Comparison of ENCODE assay signal across 9 mouse cellular contexts in the genomic region with DNA sequence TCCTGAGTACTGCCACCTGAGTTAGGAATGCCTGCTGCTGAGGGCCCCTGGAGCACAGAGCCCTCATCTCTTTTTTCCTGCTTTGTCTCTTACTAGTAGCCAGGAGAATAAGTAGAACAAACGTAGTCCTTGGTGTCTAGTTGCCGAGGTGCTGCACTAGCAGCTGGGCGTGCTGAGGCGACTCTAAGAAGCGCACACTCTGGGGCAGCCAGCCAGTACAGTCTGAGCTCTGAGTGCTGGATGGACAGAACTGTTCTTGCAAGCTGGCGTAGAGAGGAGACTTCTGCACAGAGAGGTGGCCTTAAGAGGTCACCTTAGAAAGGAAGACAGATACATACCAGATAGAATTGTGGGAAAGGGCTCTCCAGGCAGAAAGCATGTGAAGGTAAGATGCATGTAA. TPM values are rescaled to one million over a fixed set of nuclear protein-coding genes. Genes with fewer than 3 reads are reported as not detected.
DNase-seq lines count a peak whose midpoint lies in the region; ATAC-seq and TF ChIP-seq lines count a peak whose summit lies in the region.
"Had no signal": no experiment of that assay in that cellular context is flagged by ENCODE, and none has a peak within 500 bp of the region (broad histone marks: within the 10 kb centered on the region; RNA-seq: fewer than 3 reads in every experiment).

No protein-coding gene starts in this region.

- peaks cover 83% of the 10 kb centered on the region for H3K79me3 ChIP-seq in C2C12 (ENCODE audit: low read depth)

- TF ChIP-seq CTCF in C2C12 (IDR thresholded peaks at IDR 0.05; ENCODE audit: control insufficient read depth, insufficient read depth, insufficient read length), result no peak

- ATAC-seq in intestine, embryonic 14.5 days (replicated peaks; ENCODE audit: low FRiP score, low TSS enrichment, low read depth), result no peak
- no peak for ATAC-seq in intestine, embryonic 16.5 days
- no peak for ATAC-seq in embryonic facial prominence, embryonic 12.5 days (ENCODE audit: insufficient number of reproducible peaks, insufficient read depth, low FRiP score, low TSS enrichment)
- ATAC-seq in granulocyte monocyte progenitor cell, adult 5-6 weeks (replicated peaks; ENCODE audit: poor library complexity, severe bottlenecking), result no peak
- no peak for ATAC-seq in erythroblast, adult 5-6 weeks (replicated peaks; ENCODE audit: low FRiP score, poor library complexity, severe bottlenecking)

- no peak for DNase-seq in intestine, embryonic 14.5 days (ENCODE audit: low spot score)
- peak; percentile 48 to 62 for DNase-seq in heart, postnatal 14 days

- H3K36me3 ChIP-seq in intestine, embryonic 14.5 days (ENCODE audit: control insufficient read depth, insufficient read depth, low read length), result peaks cover 17% of the 10 kb centered on the region; the same call in 1 of the 2 replicates
- H3K36me3 ChIP-seq in intestine, embryonic 16.5 days (ENCODE audit: control insufficient read depth, insufficient read depth, low read length), result no peaks in the 10 kb centered on the region
- peaks cover 70% of the 10 kb centered on the region for H3K36me3 ChIP-seq in C2C12 (ENCODE audit: control insufficient read depth, insufficient read depth)
- H3K36me3 ChIP-seq in embryonic facial prominence, embryonic 12.5 days, result peaks cover 14% of the 10 kb centered on the region; the same call in 1 of the 2 replicates
- H3K36me3 ChIP-seq: G1E had no signal

- 74% methylated on average over 6 of the region's 6 CpGs for WGBS in intestine, embryonic 14.5 days
- 76% methylated on average over 6 of the region's 6 CpGs for WGBS in intestine, embryonic 16.5 days
- 52% methylated on average over 6 of the region's 6 CpGs for WGBS in embryonic facial prominence, embryonic 12.5 days

- 0 out of 2 replicates have a peak overlapping the region, but pooled peaks have one; percentile 12 for H3K27ac ChIP-seq in intestine, embryonic 14.5 days (ENCODE audit: low read depth)
- H3K27ac ChIP-seq in intestine, embryonic 16.5 days (ENCODE audit: low read length), result no peak overlapping the region
- H3K27ac ChIP-seq in embryonic facial prominence, embryonic 12.5 days, result peak overlapping the region; percentile 60

- H3K27me3 ChIP-seq in intestine, embryonic 14.5 days (replicated peaks; ENCODE audit: control insufficient read depth, insufficient read depth, low read length), result no peaks in the 10 kb centered on the region
- no peaks in the 10 kb centered on the region for H3K27me3 ChIP-seq in intestine, embryonic 16.5 days (replicated peaks; ENCODE audit: control insufficient read depth, insufficient read depth, low read length)
- no peaks in the 10 kb centered on the region for H3K27me3 ChIP-seq in C2C12 (ENCODE audit: control insufficient read depth, insufficient read depth, insufficient read length)
- H3K27me3 ChIP-seq in embryonic facial prominence, embryonic 12.5 days, result no peaks in the 10 kb centered on the region

- no peaks in the 10 kb centered on the region for H3K9me3 ChIP-seq in intestine, embryonic 14.5 days (ENCODE audit: control insufficient read depth, low read length)
- no peaks in the 10 kb centered on the region for H3K9me3 ChIP-seq in intestine, embryonic 16.5 days (ENCODE audit: control insufficient read depth, low read length)
- H3K9me3 ChIP-seq in embryonic facial prominence, embryonic 12.5 days, result no peaks in the 10 kb centered on the region
- H3K9me3 ChIP-seq: G1E had no signal

- H3K4me2 ChIP-seq in intestine, embryonic 14.5 days (ENCODE audit: low read length), result no peak overlapping the region
- H3K4me2 ChIP-seq in intestine, embryonic 16.5 days (ENCODE audit: low read depth, low read length), result no peak overlapping the region
- 0 out of 2 replicates have a peak overlapping the region, but pooled peaks have one; percentile 1 for H3K4me2 ChIP-seq in embryonic facial prominence, embryonic 12.5 days (replicated peaks)

- no peak overlapping the region for H3K9ac ChIP-seq in intestine, embryonic 14.5 days (ENCODE audit: low read length)
- H3K9ac ChIP-seq in intestine, embryonic 16.5 days (ENCODE audit: low read depth, low read length), result no peak overlapping the region
- H3K9ac ChIP-seq in embryonic facial prominence, embryonic 12.5 days, result no peak overlapping the region

- intact Hi-C loops in heart, postnatal 14 days (cut with DNase I), result loop anchor here (5.0 kb wide), 2 partner anchors 47 to 97 kb away; no protein-coding TSS in a partner anchor

- peaks cover 34% of the 10 kb centered on the region for H3K4me1 ChIP-seq in intestine, embryonic 14.5 days (replicated peaks; ENCODE audit: control insufficient read depth, insufficient read depth, low read length)
- peaks cover 42% of the 10 kb centered on the region for H3K4me1 ChIP-seq in intestine, embryonic 16.5 days (ENCODE audit: control insufficient read depth, insufficient read depth, low read length)
- peaks cover 55% of the 10 kb centered on the region for H3K4me1 ChIP-seq in embryonic facial prominence, embryonic 12.5 days

- no peak overlapping the region for H3K4me3 ChIP-seq in intestine, embryonic 14.5 days (ENCODE audit: low read depth, low read length)
- H3K4me3 ChIP-seq in intestine, embryonic 16.5 days (ENCODE audit: low read length), result no peak overlapping the region
- H3K4me3 ChIP-seq in C2C12 (ENCODE audit: insufficient read depth, poor library complexity, severe bottlenecking), result peak overlapping the region; percentile 3
- H3K4me3 ChIP-seq in embryonic facial prominence, embryonic 12.5 days, result no peak overlapping the region
- H3K4me3 ChIP-seq: erythroblast, embryonic 14.5 days had no signal

- peak overlapping the region; percentile 36 for H3ac ChIP-seq in C2C12 (ENCODE audit: control insufficient read depth, insufficient read length, low read depth)

- H3K79me2 ChIP-seq in C2C12 (ENCODE audit: control insufficient read depth, insufficient read depth), result peaks cover 90% of the 10 kb centered on the region

TF ChIP-seq in C2C12, 6 proteins besides CTCF, POLR2A, EP300 and RAD21:
- TF ChIP-seq MYOG (IDR thresholded peaks at IDR 0.05; ENCODE audit: control insufficient read depth, extremely low read depth, insufficient read length) (no peak), CEBPB (IDR thresholded peaks at IDR 0.05; ENCODE audit: low read depth) (no peak), MAX (IDR thresholded peaks at IDR 0.05) (no peak)

RNA-seq across cellular contexts. Expression of gene Angptl2, which starts 4.4 kb away (rescaled TPM):
- 38.7 and 41.0 TPM in 2 replicates for polyA plus RNA-seq in intestine, embryonic 14.5 days (2014; fragmentation: Nextera tagmentation; extraction: Ambion mirVana)
- 41.6 and 42.9 TPM in 2 replicates for polyA plus RNA-seq in intestine, embryonic 16.5 days (2015; fragmentation: Nextera tagmentation; extraction: Ambion mirVana)
- polyA plus RNA-seq in C2C12 (2012; fragmentation: generic; extraction: Trizol), result 162 TPM
- 42.6 and 43.9 TPM in 2 replicates for polyA plus RNA-seq in embryonic facial prominence, embryonic 12.5 days (2016; fragmentation: Nextera tagmentation; extraction: Ambion mirVana)
- total RNA-seq in heart, postnatal 14 days (2021), result 10 to 100 TPM; 83.2 to 85.0 TPM
- total RNA-seq in granulocyte monocyte progenitor cell, adult 5-6 weeks (2014; fragmentation: Nextera tagmentation), result 0.92 and 1.6 TPM in 2 replicates
- 1.3 TPM in 2 replicates for total RNA-seq in granulocyte monocyte progenitor cell, adult 5-6 weeks (2017)
- total RNA-seq in erythroblast, adult 5-6 weeks (2015; ENCODE audit: low replicate concordance), result 1.0 TPM in 1 of 2 replicates, not detected in the other
- 0.70 TPM in 1 of 2 replicates, not detected in the other for total RNA-seq in erythroblast, adult 5-6 weeks (2017; ENCODE audit: low replicate concordance)
- polyA plus RNA-seq: erythroblast, embryonic 14.5 days; G1E had no signal
